ENCODE assay signal across 8 mouse cellular contexts in the genomic region with DNA sequence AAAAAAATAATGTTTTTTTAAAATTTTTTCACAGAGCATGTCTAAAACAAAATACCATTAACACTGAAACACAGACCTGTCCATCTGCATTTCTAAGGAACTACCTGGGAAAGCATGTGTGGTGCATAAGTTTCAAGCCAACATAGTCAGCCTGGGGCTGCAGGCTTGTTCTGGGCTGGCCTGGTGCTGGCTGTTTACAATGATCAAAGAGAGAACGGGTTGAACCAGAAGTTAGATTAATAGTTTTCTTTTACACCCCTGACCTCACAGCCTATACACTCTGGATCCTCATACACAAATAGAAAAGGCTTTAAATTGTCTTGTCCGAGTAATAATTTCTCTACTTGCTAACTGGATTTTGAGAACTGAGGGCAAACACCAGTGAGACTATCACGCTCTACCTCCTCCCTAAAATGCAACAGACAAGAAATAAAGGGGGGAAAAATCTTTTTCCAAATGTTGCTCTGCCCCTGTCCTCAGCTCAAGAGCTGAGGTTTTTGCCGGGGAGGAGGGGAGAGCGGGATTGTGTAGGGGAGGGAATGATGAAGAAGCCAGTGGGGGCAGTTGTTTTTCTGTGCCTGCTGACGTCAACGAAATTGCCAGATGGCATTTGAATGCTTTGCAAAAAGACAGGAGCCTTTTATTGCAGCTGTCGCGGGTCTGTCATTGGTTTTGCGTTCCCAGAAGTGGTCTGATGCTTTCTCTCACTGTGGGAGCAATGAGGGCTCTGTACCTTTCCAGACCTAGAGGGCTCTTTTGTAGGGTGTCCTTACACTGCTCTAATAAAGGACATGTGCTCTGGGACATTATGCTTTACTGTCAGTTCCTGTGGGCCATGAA.
A peak's percentile ranks its signal among the peaks of the same experiment; 100 is the strongest.
DNase-seq lines count a peak whose midpoint lies in the region; TF ChIP-seq lines count a peak whose summit lies in the region.

No protein-coding gene starts in this region.

- TF ChIP-seq POLR2A in olfactory bulb, adult 2 months (IDR thresholded peaks at IDR 0.05; ENCODE audit: insufficient read depth, low read depth, low read length) = no peak

- WGBS in olfactory bulb, adult 2 months = 34% methylated on average over 10 of the region's 10 CpGs

- H3K4me3 ChIP-seq in olfactory bulb, adult 2 months (ENCODE audit: insufficient read depth, low read depth, low read length) = no peak overlapping the region

- H3K27ac ChIP-seq in olfactory bulb, adult 2 months (ENCODE audit: insufficient read depth, low read depth, low read length) = peak overlapping the region; percentile 56

- no peak for TF ChIP-seq CTCF in olfactory bulb, adult 2 months (IDR thresholded peaks at IDR 0.05; ENCODE audit: insufficient read depth, low read depth, low read length)

- peak; percentile 26 for DNase-seq in adrenal gland, postnatal 10 days
- DNase-seq in adrenal gland, adult 18-20 months (ENCODE audit: low spot score in 2 of 2) = no peak
- DNase-seq in adrenal gland, postnatal 14 days = peak; percentile 25
- peak; percentile 12 to 18 for DNase-seq in frontal cortex, postnatal 10 days (ENCODE audit: low spot score in 2 of 2)
- peak; percentile 19 to 54 for DNase-seq in left cerebral cortex, adult 9 months (ENCODE audit: low spot score in 2 of 2)
- DNase-seq in thymus, postnatal 14 days = no peak
- no peak for DNase-seq in cerebellum, postnatal 25 days

- peaks cover 3% of the 10 kb centered on the region for H3K4me1 ChIP-seq in olfactory bulb, adult 2 months (ENCODE audit: control insufficient read depth, insufficient read depth, low read length)

Comparison
In these comparisons a context has a peak if more than half of its experiments do, and no peak if none do; other contexts are left out.
1. DNase-seq: peak in adrenal gland, postnatal 10 days (single experiment), adrenal gland, postnatal 14 days (single experiment), frontal cortex, postnatal 10 days (2 of 2) and left cerebral cortex, adult 9 months (2 of 2); none in adrenal gland, adult 18-20 months (0 of 2), thymus, postnatal 14 days (single experiment) and cerebellum, postnatal 25 days (0 of 2).